Mouse (Mus musculus) CD4-positive helper T cell, adult 2 months (primary cell): ENCODE measurements around the gene Polr2h.

Source experiments
- DNase-seq: peaks from one replicate; pipeline ENCODE4 v3.0.0-alpha.2; 2012; ENCODE audit warnings: low read depth, missing footprints, low spot score

The Polr2h gene

DNA sequence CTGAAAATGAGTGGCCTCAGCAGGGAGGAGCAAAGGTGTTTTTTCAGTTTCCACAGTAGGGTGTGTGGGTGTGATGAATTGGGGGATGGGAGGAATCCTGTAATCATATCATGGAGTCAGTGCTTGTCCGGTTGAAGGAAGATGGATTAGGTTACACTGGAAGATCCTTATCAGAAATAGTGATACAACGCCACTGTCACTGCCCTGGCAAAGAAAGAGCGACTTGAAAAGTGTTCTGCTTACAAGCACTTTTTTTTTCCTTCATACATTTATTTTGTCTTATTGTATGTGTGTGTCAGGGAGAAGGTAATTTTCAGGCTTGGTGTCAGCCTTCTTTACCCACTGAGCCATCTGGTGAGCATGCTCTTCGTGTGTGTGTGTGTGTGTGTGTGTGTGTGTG, 5.3 kb downstream of the Polr2h start:
- no peak for DNase-seq

- DNase-seq: no peak
These were observed 5.8 kb downstream of the Polr2h start for GRCm38 (mm10) chr16:20723247-20723646.

GRCm38 (mm10) chr16:20724338-20724748, 6.9 kb downstream of the Polr2h start:
- no peak for DNase-seq

GRCm38 (mm10) chr16:20725321-20725720, 7.9 kb downstream of the Polr2h start:
- no peak for DNase-seq

DNA sequence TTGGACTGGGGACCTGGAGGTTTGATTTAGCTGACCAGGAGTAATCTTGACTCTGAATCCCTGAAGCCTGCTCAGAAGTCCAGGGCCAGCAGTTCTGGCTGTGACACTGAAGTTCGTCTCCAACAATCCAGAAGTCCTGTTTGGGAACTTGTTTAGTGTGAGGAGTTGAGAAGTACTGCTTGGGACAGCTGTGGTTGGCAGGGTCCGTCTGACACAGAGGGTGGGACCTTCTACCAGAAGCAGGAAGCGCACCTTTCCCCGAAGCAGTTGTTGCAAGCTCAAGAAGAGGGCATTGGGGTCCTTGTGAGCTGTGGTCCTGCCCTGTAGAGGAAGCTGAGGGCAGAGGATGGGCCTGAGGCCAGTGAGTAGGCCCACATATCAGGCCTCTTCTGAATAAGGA, 8.3 kb downstream of the Polr2h start:
- no peak for DNase-seq

GRCm38 (mm10) chr16:20726384-20726783, 8.9 kb downstream of the Polr2h start:
- no peak for DNase-seq

DNA sequence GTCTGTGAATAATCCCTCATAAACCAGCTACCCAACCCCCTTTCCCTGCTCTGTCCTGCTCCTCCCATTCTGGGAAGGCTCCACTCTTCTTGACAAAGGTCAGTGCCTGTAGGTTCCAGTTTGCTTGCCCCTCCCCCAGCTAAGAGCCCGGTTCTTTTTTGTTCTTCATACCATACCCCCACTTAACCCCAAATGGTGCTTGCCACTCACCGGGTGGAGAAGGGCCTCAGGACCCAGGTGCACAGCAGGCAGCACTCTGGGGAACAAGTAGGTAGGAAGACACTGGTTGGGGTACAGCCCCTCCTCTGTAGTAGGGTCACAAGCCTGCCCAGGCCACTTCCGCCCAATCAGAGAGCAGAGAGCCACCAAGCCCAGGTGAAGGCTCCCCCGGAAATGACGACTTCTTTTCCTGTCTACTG, 12.8 kb downstream of the Polr2h start:
- no peak for DNase-seq

GRCm38 (mm10) chr16:20731688-20732087, 14.2 kb downstream of the Polr2h start:
- no peak for DNase-seq

- no peak for DNase-seq
These were observed 14.9 kb downstream of the Polr2h start for GRCm38 (mm10) chr16:20732251-20732924.

DNA sequence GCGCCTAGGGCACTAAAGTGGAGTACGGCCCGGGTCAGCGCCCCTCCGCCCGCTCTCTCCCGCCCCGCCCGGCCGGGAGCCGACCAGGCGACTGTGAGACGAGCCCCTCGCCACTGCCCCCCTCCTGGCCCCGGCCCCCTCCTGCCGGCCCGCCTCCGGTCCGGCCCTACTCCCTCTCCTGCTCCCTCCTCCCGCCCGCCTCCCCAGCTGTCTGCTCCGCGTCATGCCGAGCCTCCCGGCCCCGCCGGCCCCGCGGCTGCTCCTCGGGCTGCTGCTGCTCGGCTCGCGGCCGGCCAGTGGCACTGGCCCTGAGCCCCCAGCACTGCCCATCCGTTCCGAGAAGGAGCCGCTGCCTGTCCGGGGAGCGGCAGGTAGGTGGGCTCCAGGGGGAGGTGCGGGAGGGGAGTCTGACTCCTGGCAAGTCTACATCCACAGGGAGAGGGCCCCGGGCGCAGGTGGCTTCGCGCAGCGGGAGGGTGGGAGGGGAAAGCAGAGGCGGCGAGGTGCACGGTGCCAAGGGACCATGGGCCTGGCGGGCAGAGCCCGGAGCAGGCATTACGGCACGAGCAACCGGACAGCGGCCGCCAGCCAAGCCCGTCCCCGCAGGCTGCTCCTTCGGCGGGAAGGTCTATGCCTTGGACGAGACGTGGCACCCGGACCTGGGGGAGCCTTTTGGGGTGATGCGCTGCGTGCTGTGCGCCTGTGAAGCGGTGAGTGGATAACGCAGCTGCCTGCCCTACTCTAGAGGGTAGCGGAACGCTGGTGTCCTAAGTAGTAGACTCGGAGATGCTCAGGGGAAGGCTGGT, 15.7 kb downstream of the Polr2h start, which contains the start of gene Chrd:
Gene Chrd, plus strand, starts transcription at position 203 of the 806 bp plus-strand sequence.
- no peak for DNase-seq

GRCm38 (mm10) chr16:20733731-20734730, 16.6 kb downstream of the Polr2h start, which contains the start of gene Thpo:
TSS of gene Thpo (minus strand) at chr16:20734511.
- DNase-seq: no peak

DNA sequence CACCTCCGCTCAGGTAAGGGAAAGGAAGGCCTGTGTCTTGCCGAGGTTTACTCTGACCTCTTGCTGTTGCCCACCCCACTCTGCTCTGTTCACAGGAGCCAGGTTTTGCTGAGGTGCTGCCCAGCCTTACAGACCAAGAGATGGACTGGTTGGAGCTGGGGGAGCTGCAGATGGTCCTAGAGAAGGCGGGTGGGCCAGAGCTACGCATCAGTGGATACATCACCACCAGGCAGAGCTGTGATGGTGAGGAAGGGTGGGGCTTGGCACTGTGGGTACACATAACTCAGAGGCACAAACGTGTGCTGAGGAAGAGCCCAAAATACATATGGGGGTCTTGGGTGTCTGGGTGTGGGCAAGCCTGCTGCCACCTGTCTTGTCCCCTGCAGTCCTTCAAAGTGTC, 18.2 kb downstream of the Polr2h start:
- no peak for DNase-seq

DNA sequence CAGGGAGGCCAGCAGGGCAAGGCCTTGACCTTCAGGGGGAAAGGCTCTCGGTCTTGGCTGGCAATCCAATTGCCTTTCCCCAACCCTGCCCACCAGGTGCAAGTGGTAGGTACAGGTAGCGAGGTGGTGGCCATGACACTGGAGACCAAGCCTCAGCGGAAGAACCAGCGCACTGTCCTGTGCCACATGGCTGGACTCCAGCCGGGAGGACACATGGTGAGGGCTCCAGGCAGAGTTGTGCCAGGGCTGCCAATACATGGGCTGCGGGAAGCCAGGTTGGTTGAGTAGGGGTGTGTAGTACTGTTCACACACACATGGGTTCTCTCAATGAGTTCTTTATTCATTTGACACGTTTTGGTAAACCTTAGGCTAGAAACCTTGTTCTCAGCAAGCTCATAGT, 18.7 kb downstream of the Polr2h start:
- DNase-seq: no peak

GRCm38 (mm10) chr16:20736823-20737222, 19.4 kb downstream of the Polr2h start:
- no peak for DNase-seq

DNA sequence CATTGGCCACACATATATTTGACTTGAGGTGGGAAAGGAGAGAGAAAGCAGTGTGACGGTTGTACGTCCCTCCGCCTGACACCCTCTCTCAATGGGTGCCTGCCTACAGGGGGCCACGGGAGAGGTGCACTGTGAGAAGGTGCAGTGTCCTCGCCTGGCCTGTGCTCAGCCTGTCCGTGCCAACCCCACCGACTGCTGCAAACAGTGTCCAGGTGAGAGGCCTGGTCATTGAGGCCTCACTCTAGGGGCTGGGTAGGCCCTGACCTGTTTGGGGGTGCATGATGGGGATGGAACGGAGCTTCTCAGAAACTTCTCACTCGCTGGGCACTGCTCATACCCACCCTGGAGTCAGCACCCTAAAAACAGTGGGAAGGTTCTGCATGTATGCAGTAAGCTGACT, 22.4 kb downstream of the Polr2h start:
- no peak for DNase-seq

GRCm38 (mm10) chr16:20746641-20747040, 29.2 kb downstream of the Polr2h start:
- no peak for DNase-seq

DNA sequence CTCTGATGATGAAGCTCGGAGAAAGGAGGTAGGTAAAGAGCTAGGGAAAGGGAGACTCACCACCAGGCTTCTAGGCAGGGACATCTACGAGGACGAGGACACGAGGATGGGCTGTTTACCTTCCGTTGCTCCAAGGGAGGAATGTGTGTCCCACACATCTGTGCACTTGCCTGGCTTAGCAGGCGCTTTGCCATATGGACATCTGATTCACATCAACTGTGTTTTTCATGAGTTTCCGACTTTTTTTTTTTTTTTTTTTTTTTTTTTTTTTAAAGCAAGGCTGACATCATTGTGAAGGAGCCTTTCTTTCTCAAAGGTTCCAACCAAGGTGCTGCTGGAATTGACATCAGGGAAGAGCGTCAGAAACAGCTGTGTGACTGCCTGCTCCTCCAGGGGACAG, 33.1 kb downstream of the Polr2h start:
- no peak for DNase-seq

DNA sequence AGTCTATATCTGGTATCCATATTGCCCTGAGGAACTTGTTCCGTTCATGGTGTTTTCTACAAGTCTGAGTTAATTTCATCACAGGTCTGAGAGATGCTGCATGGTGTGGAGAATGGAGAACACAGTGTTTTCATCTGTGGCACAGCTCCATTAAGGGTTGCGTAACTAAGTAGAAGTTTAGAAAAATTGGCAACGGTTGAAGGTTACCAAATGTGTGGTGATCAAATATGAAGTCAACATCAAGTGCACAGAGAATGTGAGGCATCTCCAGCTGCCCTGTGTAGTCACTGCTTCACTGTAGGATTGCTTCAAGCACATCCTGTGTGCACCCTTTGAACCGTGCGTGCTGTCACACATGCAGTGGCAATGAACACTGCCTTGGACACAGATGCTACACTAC, 38.6 kb downstream of the Polr2h start:
- no peak for DNase-seq

DNA sequence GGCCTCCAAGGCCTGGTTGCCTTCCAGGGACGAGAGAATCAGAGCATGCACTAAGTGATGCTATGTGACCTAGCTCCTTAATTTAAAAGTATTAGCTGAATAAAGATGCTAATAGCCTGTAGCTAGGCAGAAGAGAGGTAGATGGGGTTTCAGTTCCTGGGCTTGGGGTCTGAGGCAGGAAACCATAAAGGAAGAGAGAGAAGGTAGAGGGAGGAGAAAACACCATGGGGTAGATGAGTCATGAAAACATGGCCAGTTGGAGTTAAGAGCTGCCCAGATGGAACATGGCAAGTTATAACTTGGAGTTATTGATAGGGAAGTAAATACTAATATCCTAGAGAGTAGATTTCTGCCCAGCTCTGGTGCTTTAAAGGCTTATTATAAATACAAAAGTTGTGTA, 39.9 kb downstream of the Polr2h start:
- no peak for DNase-seq

DNA sequence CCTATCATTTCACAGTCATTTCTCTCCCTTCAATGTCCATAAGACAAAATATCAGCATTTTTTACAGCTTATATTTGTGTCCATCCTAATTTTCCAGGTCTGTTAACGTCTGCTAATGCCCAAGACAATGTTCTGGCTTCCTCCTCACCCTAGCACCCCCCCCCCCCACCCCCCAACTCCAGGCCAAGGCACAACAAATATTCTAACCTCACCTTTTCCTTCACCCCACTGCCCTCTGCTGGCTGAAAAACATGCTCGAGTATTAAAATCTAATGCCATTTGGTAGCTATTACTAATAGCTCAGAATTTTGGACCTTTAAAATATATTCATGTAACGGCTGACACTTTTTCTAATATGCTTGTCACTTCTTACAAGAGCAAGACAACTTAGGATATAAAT, 44.2 kb downstream of the Polr2h start:
- DNase-seq: peak; percentile 38

DNA sequence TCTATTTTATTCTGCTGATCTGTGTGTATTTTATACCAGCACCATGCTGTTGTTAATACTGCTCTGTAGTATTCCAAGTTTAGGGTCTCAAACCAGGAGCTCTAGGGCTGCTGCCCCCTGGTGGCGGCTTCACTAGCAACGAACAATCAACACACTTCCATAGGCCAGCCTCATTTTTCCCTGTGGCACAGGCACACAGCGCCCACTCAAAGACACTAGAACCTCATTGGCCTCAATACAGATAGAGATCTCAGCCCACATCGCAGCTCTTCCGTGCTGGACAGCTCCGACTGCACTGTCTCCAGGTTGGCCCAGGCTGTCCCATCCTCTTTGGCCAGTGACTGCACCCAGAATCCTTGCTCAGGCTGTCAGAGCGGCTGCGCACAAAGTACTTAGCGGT, 47.8 kb downstream of the Polr2h start:
- DNase-seq: peak; percentile 53
